Mouse (Mus musculus): Measurements from ENCODE around the gene Slc25a25.

DNA sequence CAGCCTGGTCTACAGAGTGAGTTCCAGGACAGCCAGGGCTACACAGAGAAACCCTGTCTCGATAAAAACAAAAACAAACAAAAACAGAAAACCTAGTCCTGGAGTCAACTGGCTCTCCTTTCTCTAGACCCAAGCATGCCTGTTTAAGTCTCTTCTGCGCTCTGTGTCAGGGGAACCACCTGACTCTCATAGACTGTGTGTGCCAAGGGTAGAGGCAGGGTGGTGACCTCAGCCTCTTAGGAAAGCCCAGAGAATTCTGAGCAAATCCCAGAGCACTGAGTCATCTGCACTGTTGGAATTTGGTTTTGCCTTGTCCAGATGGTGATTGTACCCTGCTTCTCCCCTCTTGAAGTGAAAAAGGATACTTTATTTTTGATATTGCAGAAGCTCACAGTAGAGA is 7.1 kb upstream of the Slc25a25 start:
- TF ChIP-seq CTCF (IDR thresholded peaks at IDR 0.05; ENCODE audit: extremely low read depth, insufficient read depth, insufficient read length, insufficient replicate concordance): no peak
- TF ChIP-seq POLR2A (IDR thresholded peaks at IDR 0.05; ENCODE audit: low read depth, low read length): no peak

Data from spleen, adult 2 months (tissue).